Mouse (Mus musculus) kidney, postnatal 10 days (tissue): ENCODE measurements around the gene Nemp2.

Source experiments
- DNase-seq: peaks from one replicate; pipeline ENCODE4 v3.0.0; 2021; ENCODE audit warnings: mixed read lengths

Nemp2 gene

GRCm38 (mm10) chr1:52630248-52630936 lies at the start of gene Nemp2:
Gene Nemp2, plus strand, starts transcription at chr1:52630703.
- DNase-seq = peak; percentile 95

- no peak for DNase-seq
These were observed 48.8 kb upstream of the Nemp2 start for GRCm38 (mm10) chr1:52581744-52582143.

- no peak for DNase-seq
These were observed 47.6 kb upstream of the Nemp2 start for GRCm38 (mm10) chr1:52582866-52583265.

GRCm38 (mm10) chr1:52596982-52597646 lies 33.4 kb upstream of the Nemp2 start:
- DNase-seq = peak; percentile 26

- DNase-seq = peak; percentile 66
These were observed 32.7 kb upstream of the Nemp2 start for GRCm38 (mm10) chr1:52597761-52598160.

- no peak for DNase-seq
These were observed 32.1 kb upstream of the Nemp2 start for GRCm38 (mm10) chr1:52598361-52598760.

- DNase-seq = no peak
These were observed 29.0 kb upstream of the Nemp2 start for GRCm38 (mm10) chr1:52601496-52601895.

GRCm38 (mm10) chr1:52607700-52608099 lies 22.8 kb upstream of the Nemp2 start:
- no peak for DNase-seq

- no peak for DNase-seq
These were observed 22.0 kb upstream of the Nemp2 start for GRCm38 (mm10) chr1:52608486-52608885.

GRCm38 (mm10) chr1:52618217-52618616 lies 12.3 kb upstream of the Nemp2 start:
- DNase-seq = no peak

- DNase-seq = no peak
These were observed 10.1 kb upstream of the Nemp2 start for GRCm38 (mm10) chr1:52620442-52620841.

GRCm38 (mm10) chr1:52630937-52631299 lies 415 bp downstream of the Nemp2 start:
- DNase-seq = no peak

GRCm38 (mm10) chr1:52631570-52631969 lies 1.1 kb downstream of the Nemp2 start:
- DNase-seq = no peak

- no peak for DNase-seq
These were observed 3.7 kb downstream of the Nemp2 start for GRCm38 (mm10) chr1:52634251-52634650.

GRCm38 (mm10) chr1:52635932-52636331 lies 5.4 kb downstream of the Nemp2 start:
- no peak for DNase-seq

GRCm38 (mm10) chr1:52638101-52638500 lies 7.6 kb downstream of the Nemp2 start:
- DNase-seq = no peak

GRCm38 (mm10) chr1:52639090-52639489 lies 8.6 kb downstream of the Nemp2 start:
- no peak for DNase-seq

GRCm38 (mm10) chr1:52640266-52640665 lies 9.8 kb downstream of the Nemp2 start:
- DNase-seq = no peak

GRCm38 (mm10) chr1:52640736-52641135 lies 10.2 kb downstream of the Nemp2 start:
- no peak for DNase-seq

- peak; percentile 83 for DNase-seq
These were observed 17.9 kb downstream of the Nemp2 start for GRCm38 (mm10) chr1:52648153-52649027.

- no peak for DNase-seq
These were observed 19.6 kb downstream of the Nemp2 start for GRCm38 (mm10) chr1:52650066-52650465.

GRCm38 (mm10) chr1:52652601-52653253 lies 22.2 kb downstream of the Nemp2 start:
- DNase-seq = peak; percentile 26

GRCm38 (mm10) chr1:52653366-52653765 lies 22.9 kb downstream of the Nemp2 start:
- DNase-seq = no peak
